Mouse (Mus musculus): ENCODE results near the gene Gucy2g.
"Not testable (repeated sequence)": the region's sequence is repeated elsewhere in the genome, so short reads cannot be mapped to it uniquely, and the experiment has no call there.

The Gucy2g gene

DNA sequence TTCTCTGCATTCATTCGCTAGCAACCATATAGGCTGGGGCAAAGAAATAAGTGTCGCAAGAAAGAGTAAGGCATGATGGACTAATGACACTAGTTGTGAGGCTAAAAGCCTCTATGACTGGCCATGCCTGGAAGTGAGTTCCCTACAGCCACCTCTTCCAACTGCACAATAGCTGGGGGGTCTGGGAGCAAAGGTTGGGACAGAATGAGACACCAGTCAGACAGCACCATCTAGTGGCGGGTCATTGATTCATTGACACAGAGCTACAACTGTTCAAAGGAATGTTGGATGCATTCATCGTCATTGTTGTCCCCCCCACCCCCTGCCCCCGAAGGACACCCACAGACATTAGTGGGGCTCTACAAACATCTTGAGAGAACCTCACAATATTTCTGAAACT, 42.7 kb downstream of the Gucy2g start:
- peak; percentile 47 to 77 for DNase-seq

DNA sequence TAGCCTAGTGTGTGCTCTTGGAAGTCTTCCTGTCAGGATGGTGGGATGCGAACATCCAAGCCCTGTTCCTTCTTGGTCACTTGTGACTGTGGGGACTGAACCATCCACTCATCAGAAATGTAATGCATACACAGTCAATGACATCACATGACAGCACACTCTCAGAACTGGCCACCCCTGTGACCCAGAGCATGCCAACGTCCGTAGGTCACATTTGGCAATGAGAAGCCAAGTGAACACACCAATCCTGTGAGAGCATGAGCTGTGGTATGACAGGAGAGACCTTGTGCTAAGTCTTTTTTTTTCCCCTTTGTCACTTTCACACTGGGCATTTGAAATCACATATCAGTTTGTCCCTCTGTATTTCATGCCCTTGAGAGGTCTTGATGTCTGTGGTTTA, 45.5 kb downstream of the Gucy2g start:
- DNase-seq, result peak in 1 of 2 experiments; percentile 46

DNA sequence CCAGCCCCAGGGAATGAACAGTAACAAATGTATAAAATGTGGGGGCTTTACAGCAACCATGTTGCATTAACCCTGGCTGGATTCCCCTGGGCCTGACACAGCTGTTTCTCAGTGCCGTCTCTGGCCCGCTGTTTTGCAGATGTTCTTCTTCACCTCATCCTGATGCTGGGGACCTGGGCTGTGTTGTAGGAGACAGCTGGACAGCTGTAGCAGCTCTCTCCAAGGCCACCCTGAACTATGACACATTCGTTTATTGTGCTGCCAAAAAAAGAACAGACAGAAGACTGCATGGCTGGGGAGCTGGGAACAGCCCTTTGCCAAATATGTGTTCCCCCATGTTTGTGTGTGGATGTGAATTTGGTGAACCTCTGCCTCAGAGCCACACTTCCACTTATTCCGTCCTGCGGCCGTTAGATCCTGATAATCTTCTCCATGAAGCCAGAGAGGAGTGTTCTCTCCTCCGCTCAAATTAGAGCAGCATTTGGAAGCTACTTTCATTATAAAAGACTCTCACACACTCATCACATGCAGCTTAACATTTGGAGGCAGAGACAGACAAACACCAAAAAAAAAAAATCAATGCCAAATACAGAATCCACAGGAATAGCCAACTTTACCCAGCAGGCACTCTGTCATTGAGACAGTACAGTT, 46.4 kb downstream of the Gucy2g start:
- DNase-seq, result peak; percentile 41 to 81

DNA sequence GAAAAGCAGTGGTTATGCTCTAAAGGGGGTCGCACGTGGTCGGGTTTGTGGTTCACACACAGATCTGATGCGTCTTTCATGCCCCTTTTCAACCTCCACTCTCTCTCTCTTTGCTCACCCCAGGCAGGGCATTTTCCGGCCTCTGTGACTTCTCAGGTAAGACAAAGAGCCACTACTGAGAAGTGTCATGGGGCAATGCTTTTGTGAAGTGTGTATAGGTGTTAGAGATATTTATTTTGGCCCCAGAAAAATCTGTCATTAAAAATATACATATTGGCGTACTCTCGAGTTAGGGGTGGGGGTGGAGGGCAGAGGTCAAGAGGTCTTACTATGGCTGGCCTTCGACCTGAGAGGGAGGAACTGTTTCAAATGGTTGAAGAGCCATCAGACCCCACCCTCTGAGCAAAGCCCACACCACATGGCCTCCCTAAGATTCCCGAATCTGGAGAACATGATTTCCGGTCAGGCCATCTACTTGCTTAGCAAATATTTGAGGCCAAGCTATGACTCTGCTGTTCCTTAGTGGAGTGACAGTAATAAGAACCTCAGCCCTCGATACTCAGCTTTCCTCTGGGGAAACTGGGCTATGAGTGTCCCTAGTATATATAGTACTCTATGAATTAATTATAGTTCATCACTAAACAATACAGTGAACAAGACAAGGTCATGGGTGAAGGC, 47.2 kb downstream of the Gucy2g start:
- peak in 1 of 2 experiments; percentile 54 for DNase-seq

GRCm38 (mm10) chr19:55192254-55192945, 48.6 kb downstream of the Gucy2g start:
- DNase-seq, result peak; percentile 77 to 91

DNA sequence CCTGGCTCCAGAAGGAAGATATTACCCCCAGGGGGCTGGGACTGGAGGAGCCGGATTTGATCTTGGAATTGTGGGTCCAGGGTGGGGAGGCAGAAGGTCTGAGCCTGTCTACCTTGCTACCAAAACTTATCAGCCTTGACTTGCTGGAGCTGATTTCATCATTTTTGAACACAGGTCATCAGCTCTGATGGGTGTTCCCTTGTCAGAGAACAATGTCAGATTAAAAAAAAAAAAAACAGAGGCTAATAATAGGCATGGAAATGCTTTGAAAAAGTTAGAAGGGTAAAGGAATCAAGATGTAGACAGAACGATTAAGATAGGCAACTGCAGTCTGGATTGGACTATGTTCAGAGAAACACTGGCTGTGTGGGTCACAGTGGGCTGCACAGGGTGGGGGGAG, 49.4 kb downstream of the Gucy2g start:
- DNase-seq, result no peak

- no peak for DNase-seq
Observed at GRCm38 (mm10) chr19:55190065-55190464, 51.0 kb downstream of the Gucy2g start.

DNA sequence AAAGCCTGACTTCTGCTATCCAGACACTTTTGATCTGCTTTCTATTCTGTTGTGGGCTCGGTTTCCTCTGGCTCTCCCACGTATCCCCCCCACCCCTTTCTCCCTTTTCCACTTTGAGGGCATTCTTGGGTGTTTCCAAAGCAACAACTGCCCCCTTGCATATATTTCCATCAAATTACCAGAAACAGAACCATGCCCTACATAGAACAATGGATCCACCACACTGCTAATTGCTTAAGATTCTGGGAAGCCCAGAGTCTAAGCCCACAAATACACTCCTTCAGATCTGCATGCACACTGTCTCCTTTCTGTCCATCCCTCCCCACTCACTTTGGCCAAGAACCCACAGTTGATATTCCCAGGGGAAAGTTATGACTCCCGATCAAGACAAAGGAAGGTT, 55.4 kb downstream of the Gucy2g start:
- no peak for DNase-seq

- DNase-seq, result no peak
Observed at GRCm38 (mm10) chr19:55185074-55185473, 56.0 kb downstream of the Gucy2g start.

DNA sequence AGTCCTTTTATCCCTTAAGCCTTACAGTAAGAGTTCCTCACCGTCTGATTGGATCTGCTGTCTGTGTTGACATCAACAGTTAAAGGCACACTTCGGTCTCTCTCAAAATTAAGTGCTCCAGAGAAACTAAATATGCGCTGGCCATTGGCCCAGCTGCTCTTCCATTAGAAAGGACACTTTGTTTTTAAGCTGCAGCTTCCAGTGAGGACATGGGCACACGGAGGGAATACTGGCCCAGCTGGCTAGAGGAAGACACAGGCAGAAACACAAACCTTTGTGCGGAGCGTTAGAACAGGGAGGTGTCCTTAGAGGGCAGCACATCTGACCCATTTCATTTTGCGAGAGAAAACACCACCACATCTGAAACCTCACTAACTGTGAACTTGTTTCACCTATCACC, 56.6 kb downstream of the Gucy2g start:
- no peak for DNase-seq

GRCm38 (mm10) chr19:55180433-55180832, 60.6 kb downstream of the Gucy2g start, which contains the start of gene Tectb:
Tectb (plus strand) TSS chr19:55180733.
- no peak for DNase-seq

GRCm38 (mm10) chr19:55177143-55177542, 63.9 kb downstream of the Gucy2g start:
- DNase-seq, result no peak

- DNase-seq, result no peak
Observed at GRCm38 (mm10) chr19:55171585-55171984, 69.5 kb downstream of the Gucy2g start.

DNA sequence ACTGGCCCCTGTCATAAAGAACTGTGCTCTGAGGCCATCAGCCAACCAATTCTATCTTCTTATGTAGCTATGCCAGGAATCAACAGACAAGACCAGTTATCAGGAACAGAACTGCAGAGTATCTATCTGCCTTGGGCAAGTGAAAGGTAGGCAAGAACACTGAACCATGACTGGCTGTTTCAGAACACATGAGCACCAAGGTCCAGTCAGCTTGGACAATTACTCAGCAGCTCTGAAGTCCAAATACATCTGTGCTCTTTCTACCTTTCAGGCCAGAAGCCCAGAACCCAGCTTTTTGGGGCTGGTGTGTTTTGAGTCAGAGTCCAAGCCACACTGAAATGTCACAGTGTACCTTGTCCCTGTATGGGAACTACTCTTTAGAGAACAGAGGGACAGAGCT, 70.6 kb downstream of the Gucy2g start:
- no peak for DNase-seq

DNA sequence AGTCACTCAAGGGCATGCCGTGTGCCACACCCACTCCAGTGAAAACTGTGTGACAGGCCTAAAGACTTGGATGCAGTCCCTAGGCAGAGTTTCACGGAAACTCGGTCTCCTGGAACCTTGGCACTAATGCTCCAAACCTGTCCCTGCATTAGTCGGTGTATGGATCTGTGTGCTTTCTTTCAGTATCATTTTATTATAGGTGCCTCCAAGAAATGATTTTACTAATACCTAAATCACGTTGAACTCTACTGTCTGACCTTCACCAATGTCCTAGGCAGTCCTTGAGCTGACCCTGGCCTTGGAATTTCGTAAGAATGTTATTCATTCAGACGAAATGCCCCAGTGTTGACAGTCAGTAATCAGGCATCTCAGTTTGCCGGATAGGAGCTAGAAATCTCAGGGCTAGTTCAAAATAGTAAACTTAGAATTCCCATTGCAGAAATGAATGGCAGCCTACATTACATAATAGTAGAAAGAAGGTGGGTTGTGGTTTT, 71.8 kb downstream of the Gucy2g start:
- DNase-seq, result not testable (repeated sequence)

- DNase-seq, result peak; percentile 68 to 71
Observed at GRCm38 (mm10) chr19:55168360-55168759, 72.7 kb downstream of the Gucy2g start.

DNA sequence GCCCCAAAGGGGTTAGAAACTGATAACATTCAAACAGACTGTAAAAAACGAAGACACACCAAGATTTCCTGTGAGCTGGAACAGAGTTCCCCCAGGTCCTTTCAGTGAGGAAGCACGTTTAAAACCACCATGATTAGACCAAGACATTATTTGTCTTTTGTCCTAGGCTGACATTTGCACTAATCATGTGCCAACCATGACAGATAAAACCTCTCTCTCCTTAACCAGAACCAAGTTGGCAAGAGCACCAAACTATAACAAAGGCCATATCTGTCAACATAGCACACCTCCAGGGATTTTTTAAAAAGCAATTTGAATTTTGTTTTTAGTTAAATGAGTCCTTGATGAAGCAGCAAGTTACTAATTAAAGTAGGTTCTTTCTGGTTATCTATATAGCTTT, 73.3 kb downstream of the Gucy2g start:
- DNase-seq, result no peak

GRCm38 (mm10) chr19:55166741-55167140, 74.3 kb downstream of the Gucy2g start:
- DNase-seq, result no peak

- peak in 1 of 2 experiments; percentile 59 for DNase-seq
Observed at GRCm38 (mm10) chr19:55165954-55166353, 75.1 kb downstream of the Gucy2g start.

DNA sequence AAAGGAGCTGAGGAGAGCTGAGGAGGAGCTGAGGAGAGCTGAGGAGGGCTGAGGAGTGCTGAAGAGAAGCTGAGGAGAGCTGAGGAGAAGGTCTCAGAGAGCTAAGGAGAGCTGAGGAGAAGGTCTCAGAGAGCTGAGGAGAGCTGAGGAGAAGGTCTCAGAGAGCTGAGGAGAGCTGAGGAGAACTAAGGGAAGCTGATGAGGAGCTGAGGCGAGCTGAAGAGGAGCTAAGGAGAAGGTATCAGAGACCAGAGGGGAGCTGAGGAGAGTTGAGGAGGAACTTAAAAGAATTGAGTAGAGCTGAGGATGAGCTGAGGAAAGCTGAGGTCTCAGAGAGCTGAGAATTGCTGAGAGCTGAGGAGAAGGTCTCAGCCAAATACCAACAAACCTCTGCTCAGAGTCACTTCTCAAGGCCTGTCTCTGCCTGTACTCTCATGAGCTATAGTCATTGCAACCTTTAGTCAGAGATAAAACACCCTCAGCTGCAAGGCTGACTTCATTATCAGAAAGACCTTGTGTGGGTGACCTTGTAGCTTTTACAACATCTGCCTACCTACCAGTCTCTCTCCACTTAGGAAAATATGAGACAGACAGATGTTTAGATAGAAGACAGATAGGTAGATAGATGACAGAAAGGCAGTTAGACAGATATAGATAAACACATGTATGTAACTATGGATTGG, 75.7 kb downstream of the Gucy2g start:
- DNase-seq, result no peak

DNA sequence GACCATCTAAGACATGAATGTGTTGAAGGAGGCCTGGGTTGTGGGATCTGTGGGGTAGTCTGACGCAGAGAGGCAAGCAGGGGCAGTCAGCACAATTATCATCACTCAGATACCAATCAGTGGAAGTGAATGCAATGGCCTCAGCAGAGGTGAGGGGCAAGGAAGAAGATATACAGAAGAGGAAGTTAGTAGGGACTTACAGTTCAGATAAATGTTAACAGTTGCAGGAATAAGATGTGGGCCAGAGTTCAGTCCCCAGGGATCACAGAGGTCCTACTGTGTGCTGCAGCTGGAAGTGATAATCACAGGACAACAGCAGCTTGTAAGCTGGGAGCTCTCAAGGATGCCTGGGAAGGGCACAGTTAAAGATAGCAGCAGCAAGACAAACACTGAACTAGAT, 76.9 kb downstream of the Gucy2g start:
- no peak for DNase-seq

DNA sequence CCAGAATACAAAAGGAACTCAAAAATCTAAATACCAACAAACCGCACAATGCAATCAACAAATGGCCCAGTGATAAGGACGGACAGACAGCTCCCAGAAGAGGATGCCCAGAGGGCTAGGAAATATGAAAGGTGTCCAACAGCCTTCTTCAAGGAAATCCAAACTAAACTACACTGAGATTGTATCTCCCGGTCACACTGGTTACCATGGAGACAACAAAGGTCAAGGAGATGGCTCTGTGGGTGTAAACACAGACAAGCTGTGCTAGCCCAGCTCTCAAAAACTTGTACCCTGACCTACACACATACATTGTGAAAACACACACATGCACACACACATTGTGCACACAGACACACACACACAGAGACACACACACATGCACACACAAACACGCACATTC, 78.8 kb downstream of the Gucy2g start:
- no peak for DNase-seq

DNA sequence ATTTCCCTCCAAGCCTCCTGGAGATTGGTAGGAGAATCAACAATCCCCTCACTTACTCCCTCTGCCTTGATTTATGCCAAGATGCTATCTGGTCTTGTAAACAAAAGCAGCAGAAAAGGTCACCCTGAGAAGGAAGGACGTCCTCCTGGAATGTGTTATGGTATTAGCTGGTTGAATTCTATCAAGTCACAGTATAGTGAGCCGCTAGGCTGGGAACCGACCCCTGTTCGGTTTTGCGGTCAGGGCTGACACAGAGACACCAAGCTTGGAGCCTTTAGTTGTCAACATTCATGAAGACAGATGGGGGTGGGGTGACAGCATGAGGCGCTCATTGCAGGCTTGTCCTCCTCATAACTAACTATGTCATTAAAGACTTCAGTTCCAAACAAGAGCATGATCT, 81.2 kb downstream of the Gucy2g start:
- DNase-seq, result no peak

All from lung, postnatal 4 days (tissue).